Mouse (Mus musculus) brain, adult 10 weeks (tissue): ENCODE measurements around the gene Actr10. TPM values are rescaled to one million over a fixed set of nuclear protein-coding genes. Genes with fewer than 3 reads are reported as not detected.

Experiments used
- polyA plus RNA-seq: library from polyadenylated mRNA; stranded (reverse); fragments of 350-450 nt; fragmentation: Illumina TruSeq; extraction: RNeasy Lipid Tissue Mini Kit (QIAGEN cat#74804); gene quantifications from one replicate; pipeline ENCODE4 v1.2.3, GENCODE M21; 2015; ENCODE audit warnings: low read depth, low replicate concordance

Gene Actr10
- 162 TPM for polyA plus RNA-seq

GRCm38 (mm10) chr12:70937571-70938384 is at the start of gene Actr10:
Gene Actr10, plus strand, starts transcription at chr12:70937857.

GRCm38 (mm10) chr12:70974441-70975266 is 37.0 kb downstream of the Actr10 start, which contains the start of gene Psma3:
Gene Psma3, plus strand, starts transcription at chr12:70974621.

Other genes starting within 250 kb of the Actr10 start
- 21.4 TPM for gene Frmd6, start 112.3 kb upstream of the Actr10 start, polyA plus RNA-seq
- 331 TPM for gene Psma3, start 36.8 kb downstream of the Actr10 start, polyA plus RNA-seq
- gene Arid4a, start 78.1 kb downstream of the Actr10 start, polyA plus RNA-seq, result 18.2 TPM
- gene Tomm20l, start 173.6 kb downstream of the Actr10 start, polyA plus RNA-seq, result not detected
- gene Timm9, start 198.8 kb downstream of the Actr10 start, polyA plus RNA-seq, result 116 TPM
- 3.5 TPM for gene 2700049A03Rik, start 199.0 kb downstream of the Actr10 start, polyA plus RNA-seq